Mouse (Mus musculus): ENCODE measurements around the gene Gm7030.

- no peak for TF ChIP-seq USF1 (IDR thresholded peaks at IDR 0.05; ENCODE audit: low read depth)
- peak; percentile 57 for TF ChIP-seq CTCF (IDR thresholded peaks at IDR 0.05; ENCODE audit: control insufficient read depth, insufficient read depth, insufficient read length)
- no peak for TF ChIP-seq MYOD1 (IDR thresholded peaks at IDR 0.05; ENCODE audit: control insufficient read depth, insufficient read length, low read depth)
- no peak for TF ChIP-seq CEBPB (IDR thresholded peaks at IDR 0.05; ENCODE audit: low read depth)
Observed at GRCm38 (mm10) chr17:36060829-36061228, 68.4 kb downstream of the Gm7030 start.
